Mouse (Mus musculus): ENCODE results near the gene Plekhm3.

Plekhm3 gene

DNA sequence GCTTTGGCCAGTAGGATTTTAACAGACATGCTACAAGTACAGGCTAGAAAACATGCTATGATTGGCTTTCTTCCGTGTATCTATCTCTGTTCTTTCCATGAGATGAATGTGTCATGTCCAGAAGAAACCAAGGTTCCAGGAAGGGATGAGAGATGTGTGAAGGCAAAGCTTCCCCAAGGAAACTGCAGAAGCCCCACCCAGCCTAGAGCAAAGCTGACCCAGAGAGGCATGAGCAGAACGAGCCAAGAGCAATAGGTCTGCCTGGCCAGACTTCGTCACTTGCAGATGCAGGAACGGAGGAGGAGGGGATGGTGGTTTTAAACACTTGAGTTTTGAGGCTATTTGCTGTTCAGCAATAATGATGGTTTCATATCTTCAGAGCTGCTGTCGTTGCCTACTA is 198.9 kb downstream of the Plekhm3 start:
- no peak for DNase-seq

DNA sequence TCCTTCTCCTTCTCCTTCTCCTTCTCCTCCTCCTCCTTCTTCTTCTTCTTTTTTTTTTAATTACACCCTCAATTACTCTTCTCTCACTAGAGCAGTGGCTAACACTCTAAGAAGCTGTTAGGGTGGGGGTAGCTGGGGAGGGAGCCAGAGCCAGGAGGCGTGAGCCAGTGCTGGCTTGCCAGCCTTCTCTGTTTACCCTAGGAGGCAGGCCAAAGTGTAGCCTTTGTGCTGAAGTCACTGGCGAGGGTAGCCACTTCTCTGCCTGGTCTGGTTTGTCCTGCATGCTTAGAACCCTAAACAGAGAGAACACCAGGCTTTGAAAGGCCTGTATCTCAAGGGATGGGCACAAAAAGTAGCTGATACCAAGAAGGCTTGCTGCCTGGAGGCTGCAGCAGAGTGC is 199.4 kb downstream of the Plekhm3 start:
- DNase-seq = peak; percentile 13

DNA sequence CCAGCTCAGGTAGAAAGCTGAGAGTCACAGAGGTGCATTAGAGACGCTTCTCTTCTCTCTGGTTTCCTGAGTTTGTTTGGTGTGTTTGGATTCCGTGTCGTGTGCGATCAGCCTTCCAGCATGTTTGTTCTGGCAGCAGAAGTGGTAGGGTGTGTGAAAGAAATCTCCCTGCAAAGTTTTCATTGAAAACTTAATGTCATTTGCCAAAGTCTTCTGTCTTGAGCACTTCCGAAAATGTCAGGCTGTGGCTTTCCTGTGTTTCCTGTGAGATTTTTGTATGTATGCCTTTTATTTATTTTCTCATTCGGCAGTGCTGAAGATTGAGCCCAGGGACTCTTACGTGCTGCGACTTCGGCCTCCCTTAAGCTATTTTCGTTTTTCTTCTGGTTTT is 200.0 kb downstream of the Plekhm3 start:
- DNase-seq = no peak

DNA sequence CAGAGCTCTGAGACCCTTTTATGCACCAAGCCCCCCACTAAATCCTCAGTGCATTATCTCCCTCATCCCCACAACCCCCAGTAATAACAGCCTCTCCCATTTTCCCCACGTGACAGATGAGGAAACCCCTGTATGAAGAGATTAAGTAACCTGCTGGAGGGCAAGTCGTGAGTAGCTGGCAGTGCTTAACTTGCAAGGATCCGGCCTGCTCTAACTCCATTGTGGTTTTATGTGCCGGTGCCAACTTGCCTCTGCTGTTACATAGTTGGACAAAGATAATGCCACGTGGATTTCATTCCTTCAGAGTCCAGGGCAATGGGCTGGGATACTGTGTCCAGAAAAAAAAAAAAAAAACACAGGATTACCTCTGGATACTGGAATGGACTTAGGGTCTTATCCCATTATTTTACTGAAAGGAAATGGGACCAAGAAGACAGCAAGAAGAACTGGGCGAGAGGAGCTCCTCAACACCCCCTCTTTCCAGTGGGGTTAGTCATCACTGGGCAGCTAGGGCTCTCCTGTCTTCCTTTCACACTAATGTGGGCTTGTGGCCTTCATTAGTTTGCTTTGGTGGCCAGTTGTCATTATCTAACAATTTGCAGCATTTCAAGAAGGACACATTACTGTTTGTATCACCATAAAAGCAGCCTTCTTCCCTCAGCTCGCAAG is 200.5 kb downstream of the Plekhm3 start:
- DNase-seq = no peak

DNA sequence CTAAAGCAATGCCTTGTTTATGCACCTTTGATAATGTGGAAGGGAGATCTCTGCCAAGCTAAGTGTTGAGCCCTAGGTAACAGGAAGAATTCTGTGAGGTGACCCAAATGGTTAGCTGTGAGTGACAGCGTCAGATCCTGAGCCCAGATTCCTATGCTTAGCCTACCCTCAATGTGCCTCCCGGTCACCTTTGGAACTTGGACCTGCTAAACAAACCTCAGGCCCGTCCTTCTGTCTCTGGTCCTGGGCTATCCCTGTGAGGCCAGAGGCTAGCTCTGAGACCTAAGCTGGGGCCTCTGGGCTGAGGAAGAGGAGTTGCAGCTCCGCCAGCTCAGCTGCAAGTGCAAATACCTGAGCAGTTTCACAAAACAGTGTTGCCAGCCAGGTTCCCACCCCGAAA is 202.0 kb downstream of the Plekhm3 start:
- DNase-seq = peak; percentile 15

DNA sequence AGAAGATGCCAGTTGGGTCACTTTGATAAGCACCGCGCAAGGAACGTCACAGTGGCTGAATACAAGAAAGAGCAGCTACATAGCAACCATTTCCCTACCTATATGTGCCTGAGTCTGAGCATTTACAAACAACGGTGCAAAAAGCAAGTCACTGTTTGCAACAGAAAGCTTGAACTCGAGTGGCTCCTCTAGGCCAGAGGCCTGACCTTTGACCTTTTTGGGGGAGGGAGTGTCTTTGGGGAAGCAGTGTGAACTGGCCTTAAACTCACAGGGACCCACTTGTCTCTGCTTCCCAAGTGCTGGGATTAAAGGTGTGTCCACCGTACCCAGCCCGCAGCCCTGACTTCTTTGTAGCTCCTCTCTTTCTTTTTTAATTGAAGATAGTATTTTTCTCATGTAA is 203.0 kb downstream of the Plekhm3 start:
- no peak for DNase-seq

DNA sequence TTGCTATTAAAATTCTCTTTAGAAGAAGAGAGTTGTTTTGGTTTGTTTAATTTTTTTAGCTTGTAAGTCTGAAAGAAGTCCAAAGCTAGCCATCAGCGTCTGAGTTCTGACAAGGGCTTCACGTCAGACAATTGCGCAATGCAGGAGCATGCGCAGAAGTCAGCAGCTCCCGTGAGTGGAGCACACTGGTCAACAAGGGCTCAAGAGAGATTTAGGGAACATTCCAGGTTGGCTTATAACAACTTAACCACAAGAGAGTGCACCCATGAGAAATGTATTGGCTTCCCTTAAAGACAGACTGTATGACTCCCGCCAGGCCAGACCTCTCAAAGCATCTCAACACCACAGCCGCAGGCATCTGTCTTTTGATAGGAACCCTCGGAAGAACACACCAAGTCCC is 203.5 kb downstream of the Plekhm3 start:
- DNase-seq = peak; percentile 36

DNA sequence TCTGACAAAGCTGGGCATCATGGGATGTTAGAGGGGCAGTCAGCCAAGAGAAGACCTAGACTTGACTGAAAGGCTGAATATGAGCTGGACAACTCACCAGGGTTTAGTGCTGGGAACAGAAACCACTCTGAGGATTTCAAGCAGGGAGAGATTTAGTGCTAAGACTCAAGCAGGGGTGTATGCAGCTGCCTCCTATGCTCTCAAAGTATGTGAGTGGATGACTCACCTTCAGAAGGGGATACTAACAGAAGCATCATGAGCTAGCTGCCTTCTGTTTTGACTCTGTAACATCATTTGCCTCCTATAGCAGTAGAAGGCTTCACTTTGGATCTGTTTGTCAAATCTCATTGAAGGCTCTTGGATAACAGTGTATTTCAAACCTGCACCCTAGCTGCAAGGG is 212.0 kb downstream of the Plekhm3 start:
- DNase-seq = no peak

DNA sequence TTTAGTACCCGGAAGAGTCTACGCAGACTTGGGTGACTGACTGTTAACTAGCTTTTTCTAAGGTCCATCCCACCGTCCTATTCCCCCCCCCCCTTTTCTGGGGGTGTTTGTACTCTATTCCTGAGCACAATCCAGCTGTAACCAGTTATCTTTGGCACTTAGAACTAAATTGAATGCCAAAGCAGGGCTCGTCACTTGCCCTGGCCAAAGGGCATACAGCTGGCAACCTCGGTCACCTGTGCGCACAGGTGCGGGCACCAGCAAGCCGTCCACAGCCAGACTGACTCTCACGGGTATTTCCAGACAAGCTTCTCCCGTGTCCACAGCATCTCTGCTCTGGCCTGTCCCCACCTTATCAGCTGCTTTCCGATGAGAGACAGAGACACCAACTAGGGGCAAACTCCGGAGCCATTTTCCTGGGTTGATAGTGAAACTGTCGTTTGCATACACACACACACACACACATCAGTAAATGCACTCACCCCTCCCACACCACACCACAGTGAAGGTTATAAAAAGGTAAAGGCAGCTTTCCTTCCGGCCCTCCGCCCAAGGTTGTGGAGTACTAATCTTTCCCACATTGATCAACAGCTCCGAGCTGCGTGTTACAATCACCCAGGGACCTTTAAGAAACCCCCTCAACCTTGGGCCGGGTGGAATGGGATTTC is 213.7 kb downstream of the Plekhm3 start:
- no peak for DNase-seq

DNA sequence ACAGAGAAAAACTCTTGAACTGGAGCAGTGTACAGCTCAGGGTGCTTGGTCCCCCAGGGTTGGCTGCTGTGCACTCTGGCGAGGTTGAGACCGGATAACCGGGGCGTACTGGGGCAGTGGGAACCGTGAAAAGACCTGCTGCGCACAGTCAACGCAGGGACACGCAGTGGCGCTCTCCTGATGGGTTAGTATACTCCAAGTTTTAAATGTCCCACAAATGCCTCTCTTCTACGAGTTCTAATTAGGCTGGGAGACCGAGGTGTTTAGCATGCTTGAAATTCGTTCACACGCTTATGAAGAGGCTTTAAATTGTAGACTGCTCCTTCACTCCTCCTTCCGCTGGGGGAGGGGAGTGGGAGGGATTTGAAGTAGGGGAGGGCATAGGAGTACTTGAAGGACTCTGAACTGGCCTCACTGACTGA is 218.0 kb downstream of the Plekhm3 start:
- peak; percentile 81 for DNase-seq

DNA sequence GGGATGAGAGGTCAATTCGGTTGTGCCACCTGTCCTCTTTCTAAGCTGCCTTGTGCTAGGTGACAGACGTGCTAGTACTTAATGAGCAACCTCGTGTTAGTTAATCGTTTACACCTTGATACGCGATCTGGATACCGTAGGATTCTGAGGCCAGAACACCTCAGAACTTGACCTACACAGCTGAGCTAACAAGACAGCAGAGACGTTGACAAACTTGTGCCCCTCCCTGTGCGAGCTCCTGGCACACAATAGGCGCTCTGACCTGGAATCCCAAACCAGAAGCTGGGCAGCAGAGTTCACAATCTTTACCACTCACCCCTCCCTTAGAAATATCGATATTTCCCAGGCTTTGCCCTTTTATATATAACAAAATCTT is 218.5 kb downstream of the Plekhm3 start:
- DNase-seq = peak; percentile 64

- DNase-seq = peak; percentile 99
Observed at GRCm38 (mm10) chr1:64737502-64738179, 219.0 kb downstream of the Plekhm3 start, which contains the start of gene Fzd5. Gene Fzd5, minus strand, starts transcription at chr1:64737751.

GRCm38 (mm10) chr1:64736681-64737501 is 219.7 kb downstream of the Plekhm3 start:
- DNase-seq = peak; percentile 54
